Mouse (Mus musculus): Measurements from ENCODE around the gene D8Ertd738e.
A peak's percentile ranks its signal among the peaks of the same experiment; 100 is the strongest.

Gene D8Ertd738e

GRCm38 (mm10) chr8:84202938-84203917 lies 46.3 kb downstream of the D8Ertd738e start:
- DNase-seq (ENCODE audit: extremely low spot score, low spot score): peak; percentile 76

- no peak for DNase-seq (ENCODE audit: extremely low spot score, low spot score)
These were observed 47.1 kb downstream of the D8Ertd738e start for GRCm38 (mm10) chr8:84202466-84202865.

- DNase-seq (ENCODE audit: extremely low spot score, low spot score): no peak
These were observed 47.8 kb downstream of the D8Ertd738e start for GRCm38 (mm10) chr8:84201545-84202245.

- peak; percentile 63 for DNase-seq (ENCODE audit: extremely low spot score, low spot score)
These were observed 48.6 kb downstream of the D8Ertd738e start for GRCm38 (mm10) chr8:84200652-84201544.

- peak; percentile 26 for DNase-seq (ENCODE audit: extremely low spot score, low spot score)
These were observed 49.4 kb downstream of the D8Ertd738e start for GRCm38 (mm10) chr8:84200126-84200555.

GRCm38 (mm10) chr8:84199348-84200125 lies 50.0 kb downstream of the D8Ertd738e start:
- DNase-seq (ENCODE audit: extremely low spot score, low spot score): peak; percentile 27

- peak; percentile 24 for DNase-seq (ENCODE audit: extremely low spot score, low spot score)
These were observed 50.6 kb downstream of the D8Ertd738e start for GRCm38 (mm10) chr8:84198871-84199270.

GRCm38 (mm10) chr8:84197922-84198774 lies 51.4 kb downstream of the D8Ertd738e start:
- peak; percentile 90 for DNase-seq (ENCODE audit: extremely low spot score, low spot score)

- DNase-seq (ENCODE audit: extremely low spot score, low spot score): peak; percentile 96
These were observed 52.2 kb downstream of the D8Ertd738e start for GRCm38 (mm10) chr8:84197141-84197921.

Measured in neural tube, embryonic 10.5 days (tissue).